Mouse (Mus musculus) inflammation-experienced regulatory T-cells, adult 6 months (primary cell): ENCODE data around the gene N4bp1. TPM values are rescaled to one million over a fixed set of nuclear protein-coding genes. Genes with fewer than 3 reads are reported as not detected.

ENCODE experiments used
- ATAC-seq: one replicate; pipeline ENCODE4 v1.8.0; 2017
- polyA plus RNA-seq, 3 experiments: library from polyadenylated mRNA; unstranded; fragments of 100-300 nt; shearing (Covaris generic); gene quantifications; one replicate each; pipeline ENCODE4 v1.2.1; 2017

N4bp1 gene
- polyA plus RNA-seq, 3 experiments from 2014 or later = 8.7 to 11.9 (median 10.4) TPM

DNA sequence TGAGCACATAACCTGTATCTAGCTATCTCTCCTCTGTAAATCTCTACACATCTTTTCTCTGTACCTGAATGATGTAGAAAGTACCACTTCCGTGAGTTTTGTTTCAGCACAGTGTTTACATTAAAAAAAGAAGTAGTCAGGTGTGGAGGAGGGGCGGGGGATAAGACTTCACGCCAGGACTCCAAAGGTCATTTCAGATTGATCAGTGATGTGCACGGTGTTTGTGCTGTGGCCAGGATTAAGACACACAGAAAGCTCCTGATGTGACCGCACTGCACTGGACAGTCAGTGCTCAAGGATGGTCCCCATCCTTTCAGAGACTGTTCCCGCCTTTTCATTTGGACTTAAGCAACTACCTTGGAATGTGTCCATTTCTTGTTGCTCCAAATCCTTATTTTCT is 124.3 kb downstream of the N4bp1 start:
- no peak for ATAC-seq

DNA sequence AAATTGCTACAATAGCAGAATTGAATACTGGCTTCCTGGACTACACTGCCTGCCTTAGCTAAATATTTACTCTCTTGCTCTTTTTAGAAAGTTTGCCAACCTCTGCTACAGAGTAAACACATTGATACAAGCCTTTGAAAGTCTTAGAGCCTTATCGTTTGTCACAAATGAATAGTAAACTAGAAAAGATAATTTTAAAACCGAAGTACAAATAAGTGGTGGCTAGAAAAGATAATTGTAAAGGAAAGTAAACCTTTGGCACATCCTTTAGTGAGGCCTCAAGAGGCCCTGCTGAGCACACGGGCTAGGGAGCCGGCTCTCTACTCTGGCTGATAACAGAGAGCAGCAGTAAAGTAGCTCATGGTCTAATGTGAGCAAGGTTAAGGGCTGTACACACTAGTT is 126.0 kb downstream of the N4bp1 start:
- ATAC-seq = no peak

DNA sequence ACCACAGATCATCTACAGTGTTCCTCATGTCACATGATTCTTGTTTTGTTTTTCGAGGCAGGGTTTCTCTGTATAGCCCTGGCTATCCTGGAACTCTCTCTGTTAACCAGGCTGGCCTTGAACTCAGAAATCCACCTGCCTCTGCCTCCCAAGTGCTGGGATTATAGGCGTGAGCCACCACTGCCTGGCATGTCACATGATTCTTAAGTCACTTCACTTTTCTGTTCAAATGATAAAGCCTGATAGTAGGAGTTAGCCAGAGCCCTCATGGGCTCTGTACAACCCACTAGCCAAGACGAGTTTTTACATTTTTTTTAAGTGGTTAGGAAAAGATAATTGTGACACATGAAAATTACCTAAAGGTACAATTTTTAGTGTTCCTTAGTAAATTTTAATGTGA is 126.4 kb downstream of the N4bp1 start:
- no peak for ATAC-seq

Other genes with a start within 250 kb of the N4bp1 start
- under 1 TPM in 1 of 3 experiments, not detected in 2; 0.51 TPM for gene Gm10638, start 139.6 kb downstream of the N4bp1 start, polyA plus RNA-seq
- 1 to 10 TPM; 4.6 to 9.0 (median 6.2) TPM for gene Siah1a, start 139.3 kb downstream of the N4bp1 start, polyA plus RNA-seq